Mouse (Mus musculus): ENCODE data around the gene Jak2.

Jak2 gene

GRCm38 (mm10) chr19:29251191-29251957, at the start of gene Jak2:
Gene Jak2 (plus strand): TSS chr19:29251828.
- peak; percentile 87 for DNase-seq (ENCODE audit: low spot score)

- DNase-seq (ENCODE audit: low spot score), result no peak
Measured at GRCm38 (mm10) chr19:29203337-29203736, 48.3 kb upstream of the Jak2 start.

- DNase-seq (ENCODE audit: low spot score), result no peak
Measured at GRCm38 (mm10) chr19:29204583-29204982, 47.0 kb upstream of the Jak2 start.

GRCm38 (mm10) chr19:29205267-29205666, 46.4 kb upstream of the Jak2 start:
- DNase-seq (ENCODE audit: low spot score), result no peak

DNA sequence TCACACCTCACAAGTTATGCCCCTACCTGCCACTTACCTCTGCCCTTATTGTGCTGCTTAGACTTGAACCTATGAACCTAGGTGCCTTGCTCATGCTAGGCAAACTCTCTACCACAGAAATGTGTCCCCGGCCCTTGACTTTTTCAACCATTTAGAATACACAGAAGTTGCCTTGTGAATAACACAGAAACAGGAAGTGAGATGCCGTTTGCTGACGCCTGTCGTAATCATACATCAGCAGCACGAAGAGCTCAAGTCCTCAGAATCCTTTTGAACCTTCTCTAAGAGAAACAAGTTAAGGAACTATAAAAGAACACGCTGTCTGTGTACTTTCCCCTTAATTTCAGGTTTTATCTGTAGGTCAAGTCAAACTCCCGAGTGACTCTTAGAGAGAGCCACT, 41.7 kb upstream of the Jak2 start:
- DNase-seq (ENCODE audit: low spot score), result no peak

DNA sequence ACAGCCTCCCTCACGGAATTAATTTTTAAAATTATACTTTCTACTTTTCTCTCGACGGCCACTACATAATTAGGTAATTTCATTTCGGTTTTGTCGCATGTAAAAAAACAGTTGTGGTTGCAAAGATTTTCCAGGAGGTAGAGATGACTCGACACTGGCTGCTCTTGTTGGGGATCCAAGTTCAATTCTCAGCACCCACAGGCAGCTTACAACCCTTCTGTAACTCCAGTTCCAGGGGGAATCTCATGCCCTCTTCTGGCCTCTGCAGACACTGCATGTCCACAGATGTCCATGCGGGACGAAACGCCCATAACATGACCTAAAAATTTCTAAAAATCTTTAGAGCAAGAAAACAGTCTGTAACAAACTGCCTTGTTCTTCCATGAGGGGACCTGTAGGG, 41.3 kb upstream of the Jak2 start:
- no peak for DNase-seq (ENCODE audit: low spot score)

- DNase-seq (ENCODE audit: low spot score), result no peak
Measured at GRCm38 (mm10) chr19:29215811-29216509, 35.7 kb upstream of the Jak2 start.

- no peak for DNase-seq (ENCODE audit: low spot score)
Measured at GRCm38 (mm10) chr19:29221867-29222266, 29.8 kb upstream of the Jak2 start.

DNA sequence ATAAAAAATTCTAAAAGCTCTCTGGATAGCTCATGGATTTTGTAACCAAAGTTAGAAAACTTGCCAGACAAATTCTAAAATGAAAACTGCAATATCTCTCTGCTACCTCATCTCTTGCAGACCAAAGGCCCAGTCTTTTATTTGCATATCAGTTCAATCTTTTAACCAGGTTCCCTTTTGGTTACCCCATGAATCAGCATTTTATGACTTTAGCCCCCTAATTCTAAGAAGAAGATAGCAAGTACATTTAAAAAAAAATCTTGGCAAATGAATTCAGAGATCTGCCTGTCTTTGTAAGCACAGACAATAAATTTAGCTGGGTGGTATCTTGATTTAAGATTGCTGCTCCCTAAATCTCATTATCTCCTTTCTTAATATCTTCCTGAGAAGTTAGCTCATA, 26.7 kb upstream of the Jak2 start:
- DNase-seq (ENCODE audit: low spot score), result no peak

- DNase-seq (ENCODE audit: low spot score), result no peak
Measured at GRCm38 (mm10) chr19:29226996-29227395, 24.6 kb upstream of the Jak2 start.

GRCm38 (mm10) chr19:29227941-29228590, 23.6 kb upstream of the Jak2 start:
- DNase-seq (ENCODE audit: low spot score), result no peak

GRCm38 (mm10) chr19:29228989-29229388, 22.6 kb upstream of the Jak2 start:
- DNase-seq (ENCODE audit: low spot score), result no peak

DNA sequence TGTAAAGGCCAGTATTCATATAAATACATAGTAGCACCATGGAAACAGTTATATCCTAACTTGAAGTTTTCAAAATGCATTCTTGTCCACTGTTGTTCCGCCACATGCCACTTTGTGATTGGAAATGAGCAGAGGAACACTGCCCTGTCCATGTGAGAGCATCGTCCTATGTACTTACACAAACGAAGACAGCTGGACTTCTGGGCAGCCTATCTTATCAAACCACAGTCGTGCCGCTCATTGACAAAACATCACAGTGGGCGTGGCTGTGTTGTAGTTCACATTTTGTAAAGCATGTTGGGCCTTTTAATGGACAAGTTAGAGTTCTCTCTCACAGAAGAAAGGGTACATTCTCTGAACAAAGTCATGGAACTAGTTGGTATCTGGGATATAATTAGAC, 18.9 kb upstream of the Jak2 start:
- DNase-seq (ENCODE audit: low spot score), result no peak

GRCm38 (mm10) chr19:29236658-29237385, 14.8 kb upstream of the Jak2 start:
- DNase-seq (ENCODE audit: low spot score), result no peak

GRCm38 (mm10) chr19:29238171-29238570, 13.5 kb upstream of the Jak2 start:
- no peak for DNase-seq (ENCODE audit: low spot score)

DNA sequence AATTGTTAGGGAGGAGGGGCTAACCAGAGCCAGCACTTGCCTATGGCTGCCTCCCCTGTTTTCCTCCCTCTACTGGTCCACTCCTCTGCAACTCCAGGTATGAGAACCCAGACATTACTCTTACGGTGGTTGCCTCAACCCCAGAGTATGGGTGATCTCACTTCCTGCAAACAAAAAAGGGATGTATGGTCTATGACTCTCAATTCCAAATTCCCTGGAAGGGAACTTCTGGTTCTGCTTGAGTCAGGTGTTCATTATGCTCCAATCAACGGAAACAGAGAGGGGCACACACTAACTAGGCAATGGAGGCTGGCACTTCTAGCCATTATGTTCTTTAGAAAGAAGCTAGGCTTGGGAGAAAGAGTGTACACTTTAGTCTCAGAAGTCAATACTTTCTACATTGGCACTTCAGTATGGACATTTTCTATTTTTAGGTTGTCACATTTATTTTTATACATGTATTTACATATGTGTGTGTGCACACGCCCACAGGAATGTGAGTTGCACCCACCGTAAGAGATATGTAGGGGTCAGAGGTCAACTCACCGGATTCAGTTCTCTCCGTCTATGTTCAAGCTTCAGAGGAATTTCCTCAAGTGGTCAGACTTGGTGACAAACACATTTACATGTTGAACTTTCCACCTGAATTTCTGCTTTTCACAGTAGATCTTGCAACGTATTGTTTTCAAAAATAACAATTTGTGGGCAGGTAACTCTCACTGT, 12.0 kb upstream of the Jak2 start:
- DNase-seq (ENCODE audit: low spot score), result no peak

DNA sequence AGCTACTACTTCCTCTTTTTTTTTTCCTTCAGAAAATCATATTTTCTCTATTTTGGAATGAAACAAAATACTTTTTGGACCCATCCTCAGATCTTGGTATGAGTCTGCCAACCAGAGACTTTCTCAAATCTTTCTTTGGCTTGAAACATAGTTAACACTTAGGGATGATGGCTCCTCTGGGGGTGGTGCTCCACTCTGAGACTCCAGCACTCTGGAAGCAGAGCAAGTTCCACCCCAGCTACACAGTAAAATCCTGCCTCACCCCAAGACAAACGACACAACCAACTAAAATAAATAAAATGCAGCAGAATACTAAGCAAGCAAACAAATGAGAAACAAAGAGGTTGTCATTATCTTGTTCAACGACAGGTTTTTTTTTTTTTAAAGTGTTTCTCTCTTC, 11.0 kb upstream of the Jak2 start:
- no peak for DNase-seq (ENCODE audit: low spot score)

- DNase-seq (ENCODE audit: low spot score), result no peak
Measured at GRCm38 (mm10) chr19:29241581-29241980, 10.0 kb upstream of the Jak2 start.

DNA sequence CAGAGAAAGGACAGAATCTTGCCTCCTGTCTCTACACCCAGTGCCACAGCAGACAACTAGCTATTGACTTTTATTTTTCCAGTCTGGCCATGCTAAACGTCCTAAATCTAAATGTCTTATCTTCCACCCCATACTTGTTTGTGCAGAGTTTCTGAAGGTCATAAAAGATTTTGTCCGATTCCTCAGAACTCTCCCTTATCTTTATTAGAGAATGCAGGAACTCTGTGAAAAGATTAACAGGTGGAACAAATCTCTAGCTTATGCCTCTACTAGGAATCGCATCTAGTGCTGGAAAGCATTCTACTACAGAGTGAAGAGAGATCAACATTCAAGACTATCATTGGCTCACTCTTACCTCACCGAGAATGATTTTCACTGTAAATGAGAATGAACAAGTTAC, 1.7 kb upstream of the Jak2 start:
- no peak for DNase-seq (ENCODE audit: low spot score)

GRCm38 (mm10) chr19:29251958-29252801, 552 bp downstream of the Jak2 start:
- no peak for DNase-seq (ENCODE audit: low spot score)

All from left cerebral cortex, adult 11 months (tissue).